Mouse (Mus musculus): ENCODE measurements at regions not wholly inside any gene's neighbourhood (a gene's known extent, or its start where the extent isn't known, plus 50 kb on each side); places are given as distances from the start of the nearest gene placed in this dataset.

GRCm38 (mm10) chr12:27796642-27797041, 454.3 kb upstream of the Sox11 start:
- no peak for DNase-seq

- no peak for DNase-seq
Observed at GRCm38 (mm10) chr12:27786716-27787291, 444.4 kb upstream of the Sox11 start.

- no peak for DNase-seq
Observed at GRCm38 (mm10) chr12:27780801-27781200, 438.4 kb upstream of the Sox11 start.

- no peak for DNase-seq
Observed at GRCm38 (mm10) chr12:27765948-27766347, 423.6 kb upstream of the Sox11 start.

- DNase-seq: no peak
Observed at GRCm38 (mm10) chr12:27759016-27759415, 416.6 kb upstream of the Sox11 start.

GRCm38 (mm10) chr12:27757641-27758040, 415.3 kb upstream of the Sox11 start:
- no peak for DNase-seq

- DNase-seq: no peak
Observed at GRCm38 (mm10) chr12:27724619-27725200, 382.3 kb upstream of the Sox11 start.

GRCm38 (mm10) chr12:27680459-27680858, 338.1 kb upstream of the Sox11 start:
- DNase-seq: no peak

- DNase-seq: no peak
Observed at GRCm38 (mm10) chr12:27673404-27673803, 331.0 kb upstream of the Sox11 start.

- DNase-seq: no peak
Observed at GRCm38 (mm10) chr12:27670650-27671084, 328.3 kb upstream of the Sox11 start.

- no peak for DNase-seq
Observed at GRCm38 (mm10) chr12:27670190-27670589, 327.8 kb upstream of the Sox11 start.

- DNase-seq: no peak
Observed at GRCm38 (mm10) chr12:27669542-27669941, 327.2 kb upstream of the Sox11 start.

GRCm38 (mm10) chr12:27666456-27666855, 324.1 kb upstream of the Sox11 start:
- no peak for DNase-seq

- no peak for DNase-seq
Observed at GRCm38 (mm10) chr12:27663126-27663525, 320.8 kb upstream of the Sox11 start.

- DNase-seq: no peak
Observed at GRCm38 (mm10) chr12:27662723-27663122, 320.3 kb upstream of the Sox11 start.

GRCm38 (mm10) chr12:27657536-27657935, 315.2 kb upstream of the Sox11 start:
- DNase-seq: peak; percentile 58

GRCm38 (mm10) chr12:27653541-27653940, 311.2 kb upstream of the Sox11 start:
- no peak for DNase-seq

- DNase-seq: no peak
Observed at GRCm38 (mm10) chr12:27648602-27649001, 306.2 kb upstream of the Sox11 start.

- DNase-seq: no peak
Observed at GRCm38 (mm10) chr12:27646497-27647307, 304.3 kb upstream of the Sox11 start.

- no peak for DNase-seq
Observed at GRCm38 (mm10) chr12:27619616-27620015, 277.2 kb upstream of the Sox11 start.

GRCm38 (mm10) chr12:27604061-27604679, 261.8 kb upstream of the Sox11 start:
- peak; percentile 39 for DNase-seq

- peak; percentile 71 for DNase-seq
Observed at GRCm38 (mm10) chr12:27599149-27599548, 256.8 kb upstream of the Sox11 start.

- DNase-seq: no peak
Observed at GRCm38 (mm10) chr12:27597878-27598277, 255.5 kb upstream of the Sox11 start.

All from gastrocnemius, postnatal 10 days (tissue).